Mouse (Mus musculus) heart, adult 2 months (tissue): ENCODE data around the gene Scamp4. TPM values are rescaled to one million over a fixed set of nuclear protein-coding genes. Genes with fewer than 3 reads are reported as not detected.
A peak's percentile ranks its signal among the peaks of the same experiment; 100 is the strongest.

Experiments used
- DNase-seq, 2 experiments: peaks; one replicate each; pipeline ENCODE4 v3.0.0; 2021
- H3K27ac ChIP-seq: fragments of 200-600 bp; 2 replicates; pipeline ENCODE4 v1.8.1; 2022
- H3K27me3 ChIP-seq: fragments of 200-500 bp; 2 replicates; pipeline ENCODE4 v1.6.1; 2012; ENCODE audit warnings: mild to moderate bottlenecking, low read length, inconsistent platforms, mixed read lengths; ENCODE audit not compliant: control insufficient read depth, insufficient read depth
- H3K36me3 ChIP-seq: fragments of 200-500 bp; 2 replicates; pipeline ENCODE4 v1.6.1; 2012; ENCODE audit warnings: low read length, inconsistent platforms; ENCODE audit not compliant: control insufficient read depth, insufficient read depth
- H3K4me1 ChIP-seq: fragments of 200-500 bp; 2 replicates; pipeline ENCODE4 v1.6.1; 2011; ENCODE audit warnings: low read length; ENCODE audit not compliant: control insufficient read depth, insufficient read depth
- H3K4me3 ChIP-seq: fragments of 200-600 bp; 2 replicates; pipeline ENCODE4 v1.8.1; 2022
- H3K79me2 ChIP-seq: fragments of 200-500 bp; replicated peaks from 2 replicates; pipeline ENCODE4 v1.6.1; 2012; ENCODE audit warnings: mild to moderate bottlenecking, inconsistent platforms, low read length, moderate library complexity, mixed read lengths; ENCODE audit not compliant: control insufficient read depth, insufficient read depth
- H3K9ac ChIP-seq: fragments of 200-500 bp; 2 replicates; pipeline ENCODE4 v1.6.1; 2012; ENCODE audit warnings: low read depth, mild to moderate bottlenecking, control low read depth, inconsistent platforms, low read length, mixed read lengths
- CTCF ChIP-seq: fragments of 200-600 bp; IDR thresholded peaks from 2 replicates; pipeline ENCODE4 v1.8.1; 2022; ENCODE audit warnings: antibody characterized with exemption, mild to moderate bottlenecking, moderate library complexity
- EP300 ChIP-seq: fragments of 200-500 bp; IDR thresholded peaks from 2 replicates; pipeline ENCODE4 v1.6.1; 2011; ENCODE audit warnings: low read depth, low read length, control low read depth; ENCODE audit not compliant: insufficient read depth
- POLR2A ChIP-seq: fragments of 200-500 bp; IDR thresholded peaks from 2 replicates; pipeline ENCODE4 v1.6.1; 2011; ENCODE audit warnings: mild to moderate bottlenecking, low read depth, low read length, control low read depth; ENCODE audit not compliant: insufficient read depth
- WGBS: fragments of 180-500 bp; shearing (Covaris S2); methylation state at CpG from one replicate; pipeline ENCODE4 v1.1.7; 2018; 5-methylcytosine and 5-hydroxymethylcytosine counted together
- intact Hi-C: fragments of 180-260 bp; cut with DNase I; formaldehyde crosslinking; loops from one replicate; pipeline ENCODE4 v1.15.1; 2025
- polyA plus RNA-seq: library from polyadenylated mRNA; depleted of rRNA; stranded (reverse); fragments of >200 nt; gene quantifications from 2 replicates; pipeline ENCODE4 v1.2.3, GENCODE M21; 2012
- total RNA-seq, 2 experiments: library from RNA; stranded (reverse); gene quantifications; 2 replicates each; pipeline ENCODE4 v1.2.3; 2021

The Scamp4 gene
- total and polyA plus RNA-seq, 3 experiments = 20.8 to 58.9 (median 26.9) TPM

- no peaks in the 10 kb centered on the region for H3K36me3 ChIP-seq
- no peaks in the 10 kb centered on the region for H3K4me1 ChIP-seq
- H3K79me2 ChIP-seq = peaks cover 4% of the 10 kb centered on the region; the same call in 1 of the 2 replicates
- WGBS = 91% methylated on average over 9 of the region's 9 CpGs
- no peaks in the 10 kb centered on the region for H3K27me3 ChIP-seq
- H3K9ac ChIP-seq = no peak overlapping the region
- H3K27ac ChIP-seq = no peak overlapping the region
- TF ChIP-seq POLR2A (no peak), CTCF (no peak), EP300 (no peak)
- DNase-seq = peak in 1 of 2 experiments; percentile 20
- H3K4me3 ChIP-seq = no peak overlapping the region
- intact Hi-C loops = no loop called here
Observed at GRCm38 (mm10) chr10:80610116-80610785, 7.6 kb downstream of the Scamp4 start.

GRCm38 (mm10) chr10:80611024-80611423 is 8.4 kb downstream of the Scamp4 start:
- H3K9ac ChIP-seq = no peak overlapping the region
- intact Hi-C loops = loop anchor here (1.0 kb wide), 1 partner anchor 77 kb away; no protein-coding TSS in a partner anchor
- H3K27me3 ChIP-seq = no peaks in the 10 kb centered on the region
- no peak overlapping the region for H3K4me3 ChIP-seq
- peaks cover 4% of the 10 kb centered on the region; the same call in 1 of the 2 replicates for H3K79me2 ChIP-seq
- peak in 1 of 2 experiments; percentile 74 for DNase-seq
- H3K27ac ChIP-seq = no peak overlapping the region
- WGBS = 31% methylated on average over 4 of the region's 4 CpGs
- no peaks in the 10 kb centered on the region for H3K4me1 ChIP-seq
- H3K36me3 ChIP-seq = no peaks in the 10 kb centered on the region
- TF ChIP-seq POLR2A (no peak), CTCF (peak; percentile 97), EP300 (0 out of 2 replicates have a peak, but pooled peaks have one; percentile 50)

GRCm38 (mm10) chr10:80611905-80612304 is 9.2 kb downstream of the Scamp4 start:
- Histone ChIP-seq H3K79me2 (no peaks in the 10 kb centered on the region; the same call in 1 of the 2 replicates), H3K36me3 (no peaks in the 10 kb centered on the region), H3K27me3 (no peaks in the 10 kb centered on the region), H3K4me1 (no peaks in the 10 kb centered on the region), H3K9ac (no peak overlapping the region), H3K4me3 (no peak overlapping the region), H3K27ac (no peak overlapping the region)
- WGBS = 93% methylated on average over 3 of the region's 3 CpGs
- TF ChIP-seq EP300 = no peak
- TF ChIP-seq POLR2A = no peak
- TF ChIP-seq CTCF = no peak
- intact Hi-C loops = loop anchor here (1.0 kb wide), 1 partner anchor 76 kb away; no protein-coding TSS in a partner anchor
- no peak for DNase-seq

- TF ChIP-seq EP300 = no peak
- TF ChIP-seq CTCF = no peak
- no peak for TF ChIP-seq POLR2A
- no peak overlapping the region for H3K9ac ChIP-seq
- H3K4me1 ChIP-seq = no peaks in the 10 kb centered on the region
- 81% methylated on average over 3 of the region's 3 CpGs for WGBS
- DNase-seq = no peak
- no peak overlapping the region for H3K27ac ChIP-seq
- no peak overlapping the region for H3K4me3 ChIP-seq
- H3K36me3 ChIP-seq = no peaks in the 10 kb centered on the region
- H3K79me2 ChIP-seq = no peaks in the 10 kb centered on the region
- intact Hi-C loops = no loop called here
- H3K27me3 ChIP-seq = no peaks in the 10 kb centered on the region
Observed at GRCm38 (mm10) chr10:80613821-80614220, 11.1 kb downstream of the Scamp4 start.

GRCm38 (mm10) chr10:80614351-80614750 is 11.7 kb downstream of the Scamp4 start:
- Histone ChIP-seq H3K27ac (no peak overlapping the region), H3K9ac (no peak overlapping the region), H3K36me3 (no peaks in the 10 kb centered on the region), H3K4me1 (no peaks in the 10 kb centered on the region), H3K4me3 (no peak overlapping the region), H3K27me3 (no peaks in the 10 kb centered on the region), H3K79me2 (no peaks in the 10 kb centered on the region)
- 87% methylated on average over 6 of the region's 6 CpGs for WGBS
- intact Hi-C loops = no loop called here
- no peak for TF ChIP-seq EP300
- TF ChIP-seq POLR2A = no peak
- TF ChIP-seq CTCF = no peak
- no peak for DNase-seq

GRCm38 (mm10) chr10:80618181-80618580 is 15.5 kb downstream of the Scamp4 start:
- no peaks in the 10 kb centered on the region for H3K79me2 ChIP-seq
- 28% methylated on average over 9 of the region's 9 CpGs for WGBS
- no peaks in the 10 kb centered on the region for H3K27me3 ChIP-seq
- no peaks in the 10 kb centered on the region for H3K36me3 ChIP-seq
- H3K27ac ChIP-seq = no peak overlapping the region; the same call in 1 of the 2 replicates
- no peak overlapping the region for H3K4me3 ChIP-seq
- no peak for TF ChIP-seq EP300
- TF ChIP-seq POLR2A = no peak
- no peak for TF ChIP-seq CTCF
- H3K4me1 ChIP-seq = no peaks in the 10 kb centered on the region
- intact Hi-C loops = no loop called here
- H3K9ac ChIP-seq = no peak overlapping the region
- peak in 1 of 2 experiments; percentile 49 for DNase-seq
